ENCODE assay signal across 10 mouse cellular contexts in genomic region chr6:90709929-90710777, GRCm38 (mm10).
A peak's percentile ranks its signal among the peaks of the same experiment; 100 is the strongest.
DNase-seq lines count a peak whose midpoint lies in the region; ATAC-seq and TF ChIP-seq lines count a peak whose summit lies in the region.
"Had no signal": no experiment of that assay in that cellular context is flagged by ENCODE, and none has a peak within 500 bp of the region (broad histone marks: within the 10 kb centered on the region; RNA-seq: fewer than 3 reads in every experiment).

No protein-coding gene starts in this region.

- DNase-seq in heart, adult 2 months, result peak in 1 of 2 experiments; percentile 58
- no peak for DNase-seq in heart, adult 9 months (ENCODE audit: low spot score in 2 of 2)
- DNase-seq in left cerebral cortex, adult 2 months (ENCODE audit: extremely low spot score in 1 of 2, low spot score in 2 of 2), result no peak
- DNase-seq: lung, adult 18-20 months; midbrain, embryonic 14.5 days had no signal

- H3K27me3 ChIP-seq in heart, adult 2 months (ENCODE audit: control insufficient read depth, insufficient read depth, low read length), result no peaks in the 10 kb centered on the region
- H3K27me3 ChIP-seq in heart, embryonic 16.5 days (ENCODE audit: control insufficient read depth, insufficient read depth, low read length), result no peaks in the 10 kb centered on the region

- ATAC-seq in heart, embryonic 16.5 days (replicated peaks; ENCODE audit: extremely low read depth, insufficient read depth, low FRiP score), result peak; percentile 46
- ATAC-seq in megakaryocyte progenitor cell, adult 5-6 weeks (replicated peaks; ENCODE audit: poor library complexity), result peak; percentile 78
- no peak for ATAC-seq in granulocyte monocyte progenitor cell, adult 5-6 weeks (replicated peaks; ENCODE audit: poor library complexity, severe bottlenecking)
- ATAC-seq in frontal cortex, adult (ENCODE audit: low TSS enrichment), result no peak

- H3K4me1 ChIP-seq in heart, adult 2 months (ENCODE audit: control insufficient read depth, insufficient read depth, low read length), result peaks cover 69% of the 10 kb centered on the region
- H3K4me1 ChIP-seq in bone marrow, adult 2 months (ENCODE audit: control insufficient read depth, insufficient read depth, low read length), result peaks cover 10% of the 10 kb centered on the region
- H3K4me1 ChIP-seq in heart, embryonic 16.5 days (ENCODE audit: control insufficient read depth, insufficient read depth, low read length), result peaks cover 96% of the 10 kb centered on the region

- H3K79me2 ChIP-seq in heart, adult 2 months (replicated peaks; ENCODE audit: control insufficient read depth, insufficient read depth, low read length), result peaks cover 9% of the 10 kb centered on the region

- H3K9ac ChIP-seq in heart, adult 2 months (ENCODE audit: low read depth, low read length), result no peak overlapping the region
- H3K9ac ChIP-seq in heart, embryonic 16.5 days (ENCODE audit: low read length), result peak overlapping the region; percentile 30; the same call in 1 of the 2 replicates

- WGBS in heart, adult 2 months, result 57% methylated on average over 9 of the region's 9 CpGs
- WGBS in bone marrow, adult 2 months, result 66% methylated on average over 9 of the region's 9 CpGs
- WGBS in heart, embryonic 16.5 days, result 48% methylated on average over 9 of the region's 9 CpGs

- no peak for TF ChIP-seq POLR2A in heart, adult 2 months (IDR thresholded peaks at IDR 0.05; ENCODE audit: insufficient read depth, low read depth, low read length)
- TF ChIP-seq POLR2A in bone marrow, adult 2 months (IDR thresholded peaks at IDR 0.05; ENCODE audit: borderline replicate concordance, control insufficient read depth, low read depth, low read length), result no peak

- intact Hi-C loops in heart, adult 2 months (cut with DNase I), result no loop called here
- intact Hi-C loops in left cerebral cortex, adult 2 months (cut with DNase I), result no loop called here

- H3K4me2 ChIP-seq in heart, embryonic 16.5 days (ENCODE audit: low read depth, low read length), result peak overlapping the region; percentile 14; the same call in 1 of the 2 replicates

- 0 out of 2 replicates have a peak, but pooled peaks have one; percentile 14 for TF ChIP-seq EP300 in heart, adult 2 months (IDR thresholded peaks at IDR 0.05; ENCODE audit: insufficient read depth, low read depth, low read length)

- TF ChIP-seq CTCF in heart, adult 2 months (IDR thresholded peaks at IDR 0.05), result no peak
- no peak for TF ChIP-seq CTCF in bone marrow, adult 2 months (IDR thresholded peaks at IDR 0.05; ENCODE audit: control insufficient read depth, insufficient read depth, low read length)
- no peak for TF ChIP-seq CTCF in left cerebral cortex, adult 2 months (IDR thresholded peaks at IDR 0.05)

- H3K4me3 ChIP-seq in heart, adult 2 months, result no peak overlapping the region
- no peak overlapping the region for H3K4me3 ChIP-seq in bone marrow, adult 2 months (replicated peaks; ENCODE audit: control insufficient read depth, low read depth, low read length)
- H3K4me3 ChIP-seq in heart, embryonic 16.5 days (ENCODE audit: low read length), result no peak overlapping the region
- H3K4me3 ChIP-seq in left cerebral cortex, adult 2 months, result no peak overlapping the region

- H3K27ac ChIP-seq in heart, adult 2 months, result peak overlapping the region; percentile 21; the same call in 1 of the 2 replicates
- peak overlapping the region; percentile 68 for H3K27ac ChIP-seq in bone marrow, adult 2 months (ENCODE audit: control insufficient read depth, insufficient read depth, low read depth, low read length, poor library complexity)
- peak overlapping the region; percentile 78 for H3K27ac ChIP-seq in heart, embryonic 16.5 days (ENCODE audit: low read length)
- no peak overlapping the region for H3K27ac ChIP-seq in left cerebral cortex, adult 2 months

- H3K36me3 ChIP-seq in heart, adult 2 months (ENCODE audit: control insufficient read depth, insufficient read depth, low read length), result peaks cover 20% of the 10 kb centered on the region
- H3K36me3 ChIP-seq in heart, embryonic 16.5 days (ENCODE audit: control insufficient read depth, insufficient read depth), result no peaks in the 10 kb centered on the region

- no peaks in the 10 kb centered on the region for H3K9me3 ChIP-seq in heart, embryonic 16.5 days (replicated peaks; ENCODE audit: control insufficient read depth, low read length)

Comparison
In these comparisons a context has a peak if more than half of its experiments do, and no peak if none do; other contexts are left out.
1. ATAC-seq: peak in heart, embryonic 16.5 days (single experiment) and megakaryocyte progenitor cell, adult 5-6 weeks (single experiment); none in granulocyte monocyte progenitor cell, adult 5-6 weeks (single experiment) and frontal cortex, adult (single experiment).